Mouse (Mus musculus) heart, postnatal 0 days (tissue): Measurements from ENCODE around the gene Nt5c3.

Experiments used
- CTCF ChIP-seq: IDR thresholded peaks from 2 replicates; pipeline ENCODE4 v1.5.1; 2016; ENCODE audit warnings: antibody characterized with exemption, control low read depth, low read depth
- EP300 ChIP-seq: IDR thresholded peaks from 2 replicates; pipeline ENCODE4 v1.6.1; 2016; ENCODE audit warnings: antibody characterized with exemption, low read depth

DNA sequence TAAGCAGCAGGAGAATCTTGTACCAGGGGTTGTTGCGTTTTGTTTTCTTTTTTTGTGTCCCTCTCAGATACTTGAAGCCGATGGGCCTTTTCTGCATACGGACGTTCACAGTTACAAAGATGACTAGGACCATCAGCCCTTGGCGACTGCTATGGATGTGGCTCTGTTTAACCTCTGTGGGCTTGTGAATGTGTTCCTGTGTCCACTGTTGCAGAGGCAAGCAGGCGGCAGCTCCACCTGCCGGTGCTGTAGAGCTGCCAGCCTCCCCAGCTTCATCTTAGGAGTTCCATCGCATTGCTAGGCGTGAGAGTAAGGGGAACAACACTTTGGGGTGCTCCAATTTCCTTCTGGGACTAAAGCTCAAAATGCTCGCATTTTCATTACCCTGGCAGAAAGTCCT, 88.2 kb downstream of the Nt5c3 start:
- TF ChIP-seq CTCF (0 out of 2 replicates have a peak, but pooled peaks have one; percentile 7), EP300 (no peak)
